Mouse (Mus musculus): ENCODE results near the gene Cacna1d.

Cacna1d gene

DNA sequence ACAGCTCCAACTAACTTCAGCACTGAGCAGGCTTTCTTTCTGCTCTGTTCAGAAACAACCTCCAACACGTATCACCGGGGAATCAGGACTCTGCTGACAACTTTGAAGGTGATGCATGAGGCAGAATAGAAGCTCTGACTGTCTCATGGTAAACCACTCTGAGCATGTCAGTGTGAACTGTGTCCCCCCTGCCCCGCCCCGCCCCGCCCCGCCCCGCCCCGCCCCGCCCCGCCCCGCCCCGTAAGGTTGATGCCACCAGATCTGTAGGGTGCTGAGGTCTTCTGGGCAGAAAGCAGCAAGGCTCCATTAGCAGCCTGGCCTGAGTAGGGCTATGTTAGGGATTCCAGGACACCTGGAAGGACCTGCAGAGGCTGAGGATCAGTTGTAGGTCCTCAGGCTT lies 424.5 kb downstream of the Cacna1d start:
- no peak for DNase-seq

- DNase-seq, result no peak
These were observed 426.4 kb downstream of the Cacna1d start for GRCm38 (mm10) chr14:30064864-30065263.

DNA sequence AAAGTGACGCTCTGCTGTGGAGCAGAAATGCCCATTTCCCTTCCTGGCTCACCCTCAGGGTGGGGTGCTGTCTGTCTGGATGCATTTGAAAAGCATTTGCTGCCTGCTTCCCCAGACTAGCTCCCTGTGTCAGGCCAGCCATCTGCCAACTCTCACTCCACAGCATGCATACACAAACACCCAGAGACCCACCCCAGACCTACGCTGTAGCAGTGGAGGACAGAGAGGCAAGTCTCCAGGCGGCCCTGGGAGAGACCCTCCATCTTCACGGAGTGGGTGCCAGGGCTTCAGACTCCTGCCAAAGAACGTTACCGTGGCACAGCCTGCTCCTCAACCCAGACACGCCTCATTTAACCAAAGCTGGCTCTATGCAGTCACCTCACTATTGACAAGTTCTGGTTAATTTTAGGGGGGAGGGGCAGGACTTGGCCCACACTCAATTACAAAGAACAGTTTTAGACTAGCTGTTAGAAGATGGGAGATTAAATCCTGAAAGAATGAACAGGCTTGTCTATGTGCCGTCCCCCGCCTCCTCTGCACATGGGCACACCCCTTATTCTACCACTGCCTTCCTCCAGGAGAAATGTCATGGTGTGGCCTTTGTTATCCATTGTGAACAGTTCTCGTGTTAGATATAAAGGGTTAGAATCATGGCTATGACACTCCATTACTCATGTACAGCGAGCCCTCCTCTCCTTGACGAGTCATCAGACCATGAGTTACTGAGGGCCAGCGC lies 435.1 kb downstream of the Cacna1d start:
- no peak for DNase-seq

DNA sequence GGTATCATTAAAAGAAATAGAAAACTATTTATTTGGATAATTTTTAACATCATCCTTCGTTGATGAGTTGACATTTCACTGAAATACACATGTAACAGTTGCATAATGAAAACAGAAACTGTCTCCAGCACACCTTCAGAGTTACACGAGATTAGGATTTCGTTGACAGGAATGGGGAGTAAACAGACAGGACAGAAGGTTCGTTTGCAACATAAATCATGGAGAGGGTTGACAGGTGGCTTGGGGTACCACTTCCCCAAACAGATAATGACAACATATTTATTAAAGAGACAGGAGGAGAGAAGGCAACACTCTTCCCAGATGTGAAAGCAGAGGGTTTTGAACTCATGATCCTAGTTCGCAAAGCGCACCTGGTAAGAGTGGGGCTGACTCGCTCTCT lies 436.3 kb downstream of the Cacna1d start:
- DNase-seq, result no peak

DNA sequence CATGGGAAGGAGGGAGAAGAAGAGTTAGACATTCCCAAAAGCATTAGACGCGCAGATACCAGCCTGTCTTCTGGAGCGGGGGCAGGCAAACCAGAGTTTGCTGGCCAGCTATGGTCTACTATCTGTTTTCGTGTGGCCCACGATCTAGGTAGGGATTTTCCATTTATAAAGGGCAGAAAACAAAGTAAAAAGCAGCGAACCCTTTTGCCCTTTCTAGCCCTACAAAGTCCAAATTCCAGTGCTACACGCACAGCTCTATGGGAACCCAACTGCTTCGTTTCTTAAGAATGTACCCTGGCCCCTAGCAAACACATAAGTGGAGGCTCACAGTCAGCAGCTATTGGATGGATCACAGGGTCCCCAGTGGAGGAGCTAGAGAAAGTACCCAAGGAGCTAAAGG lies 441.0 kb downstream of the Cacna1d start:
- no peak for DNase-seq

- DNase-seq, result no peak
These were observed 443.2 kb downstream of the Cacna1d start for GRCm38 (mm10) chr14:30048049-30048448.

DNA sequence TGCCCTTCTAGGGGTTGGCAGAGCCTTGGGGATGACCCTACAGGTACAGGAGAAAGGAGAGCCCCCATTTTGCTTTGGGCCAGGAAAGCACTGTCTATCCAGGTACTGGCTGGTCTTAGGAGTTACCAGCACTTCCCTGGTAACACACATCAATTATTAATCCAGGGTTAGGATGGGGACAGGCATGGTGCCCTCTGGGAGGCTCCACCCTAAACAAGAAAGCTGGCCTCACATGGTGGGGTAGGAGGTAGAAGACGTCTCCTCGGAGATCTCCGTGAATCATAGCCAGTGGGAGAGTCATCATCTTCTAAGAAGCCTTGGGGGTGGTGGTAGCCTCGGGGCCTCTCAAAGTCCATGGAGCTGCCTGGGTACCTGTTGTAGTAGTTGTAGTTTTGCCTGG lies 444.3 kb downstream of the Cacna1d start:
- no peak for DNase-seq

DNA sequence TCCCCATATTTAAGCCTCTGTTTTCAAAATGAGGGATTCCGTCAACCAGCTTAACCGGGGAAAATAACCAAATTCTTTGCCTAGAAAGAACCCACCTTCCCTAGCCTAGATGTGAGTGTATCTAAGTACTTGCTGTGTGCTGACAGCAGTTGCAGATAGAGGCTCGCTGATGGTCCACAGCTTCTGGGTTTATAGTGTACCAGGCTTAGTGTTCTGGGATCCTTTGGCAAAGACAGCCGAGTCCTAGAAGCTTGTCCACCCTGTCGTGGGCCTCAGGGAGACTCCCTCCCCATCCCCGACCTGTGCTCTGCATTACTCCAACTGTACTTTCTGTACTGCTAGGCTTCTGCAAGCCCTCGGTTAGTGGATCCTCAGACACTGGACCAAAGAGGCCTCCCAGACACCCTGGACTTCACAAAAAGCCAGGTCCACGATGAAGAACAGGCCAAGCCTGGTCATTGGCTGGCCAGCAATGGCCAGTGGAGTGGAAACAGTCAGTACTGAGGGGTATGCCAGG lies 445.5 kb downstream of the Cacna1d start:
- no peak for DNase-seq

GRCm38 (mm10) chr14:30045239-30045638 lies 446.0 kb downstream of the Cacna1d start:
- DNase-seq, result no peak

DNA sequence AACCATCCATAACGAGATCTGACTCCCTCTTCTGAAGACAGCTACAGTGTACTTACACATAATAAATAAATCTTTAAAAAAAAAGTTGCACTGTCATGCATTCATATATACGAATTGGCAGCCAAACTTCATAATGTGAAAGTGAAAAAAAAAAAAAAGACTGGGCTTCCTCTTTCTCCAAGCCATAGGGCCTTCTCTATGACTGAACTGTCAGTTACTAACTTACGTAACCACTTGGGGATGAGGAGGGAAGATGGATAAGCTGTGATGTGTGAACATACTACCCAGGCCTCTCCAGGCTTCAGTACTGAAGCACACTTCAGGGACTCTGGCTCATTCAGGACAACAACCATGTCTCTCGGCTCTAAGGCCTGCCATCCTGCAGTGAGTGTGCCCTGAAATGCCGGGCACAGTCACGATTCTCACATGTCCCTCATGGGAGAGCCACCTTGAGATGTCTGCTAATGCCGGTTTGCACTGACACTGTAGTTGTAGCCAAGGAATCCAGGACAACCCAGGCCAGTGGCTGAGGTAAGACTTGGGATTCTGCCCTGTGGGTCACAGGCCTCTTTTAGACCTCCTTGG lies 447.8 kb downstream of the Cacna1d start:
- no peak for DNase-seq

- DNase-seq, result no peak
These were observed 449.4 kb downstream of the Cacna1d start for GRCm38 (mm10) chr14:30041836-30042235.

- DNase-seq, result no peak
These were observed 451.8 kb downstream of the Cacna1d start for GRCm38 (mm10) chr14:30039413-30039812.

DNA sequence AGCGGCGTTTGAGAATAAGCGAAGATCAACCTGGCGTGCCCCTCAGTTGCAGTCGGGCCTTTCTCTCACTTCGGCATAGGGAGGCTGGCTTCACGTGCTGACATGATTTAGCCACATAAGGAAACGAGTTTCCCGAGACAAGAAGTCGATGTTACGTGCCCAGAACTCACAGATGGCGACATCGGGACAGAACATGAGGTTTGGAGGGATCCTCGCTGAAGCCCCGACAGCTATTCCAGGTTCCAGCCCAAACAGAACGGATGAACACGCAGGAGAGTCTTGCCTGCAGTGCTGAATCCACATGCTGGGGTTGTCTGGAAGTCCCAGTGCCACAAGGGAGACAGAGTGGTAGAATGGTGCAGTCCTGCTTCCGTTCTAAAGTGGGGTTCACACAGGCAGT lies 452.8 kb downstream of the Cacna1d start:
- no peak for DNase-seq

GRCm38 (mm10) chr14:30033405-30033804 lies 457.9 kb downstream of the Cacna1d start:
- DNase-seq, result no peak

DNA sequence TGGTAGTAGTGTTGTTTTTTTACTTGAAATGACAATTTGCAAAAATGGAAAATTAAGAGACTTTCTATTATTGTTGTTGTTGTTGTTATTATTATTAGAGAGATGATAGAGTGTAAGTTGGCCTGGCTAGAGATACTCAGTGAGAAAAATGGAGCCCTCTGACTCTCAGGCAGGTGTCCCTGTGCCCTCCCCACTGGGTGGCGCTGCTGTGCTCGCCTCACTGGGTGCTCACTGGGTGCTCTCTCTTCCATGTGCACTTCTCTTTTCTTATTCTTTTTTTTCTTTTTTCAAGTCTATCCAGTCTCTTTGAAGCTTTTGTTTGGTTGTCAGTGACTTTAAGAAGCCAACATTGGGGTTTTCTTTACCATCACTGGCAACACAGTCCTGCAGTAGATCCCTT lies 463.9 kb downstream of the Cacna1d start:
- DNase-seq, result no peak

GRCm38 (mm10) chr14:30024387-30024786 lies 466.9 kb downstream of the Cacna1d start:
- DNase-seq, result no peak

DNA sequence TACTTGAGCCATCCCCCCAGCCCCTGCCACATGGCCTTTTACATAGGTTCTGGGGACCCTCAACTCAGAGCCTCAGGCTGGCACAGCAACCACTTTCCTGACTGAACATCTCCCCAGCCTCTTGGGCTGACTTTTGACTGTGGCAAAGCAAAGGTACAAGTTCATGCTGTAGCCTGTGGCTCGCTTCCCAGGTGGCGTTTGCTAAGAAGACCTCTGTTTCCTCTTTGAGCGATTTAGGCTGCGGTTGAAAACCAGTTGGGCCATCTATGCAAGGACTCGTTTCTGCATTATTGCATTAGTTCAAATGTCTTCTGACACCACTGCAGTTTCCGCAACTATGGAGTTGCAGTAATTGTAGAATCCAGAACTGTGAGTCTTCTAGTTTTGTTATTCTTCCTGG lies 468.8 kb downstream of the Cacna1d start:
- DNase-seq, result no peak

- no peak for DNase-seq
These were observed 471.3 kb downstream of the Cacna1d start for GRCm38 (mm10) chr14:30019792-30020575.

DNA sequence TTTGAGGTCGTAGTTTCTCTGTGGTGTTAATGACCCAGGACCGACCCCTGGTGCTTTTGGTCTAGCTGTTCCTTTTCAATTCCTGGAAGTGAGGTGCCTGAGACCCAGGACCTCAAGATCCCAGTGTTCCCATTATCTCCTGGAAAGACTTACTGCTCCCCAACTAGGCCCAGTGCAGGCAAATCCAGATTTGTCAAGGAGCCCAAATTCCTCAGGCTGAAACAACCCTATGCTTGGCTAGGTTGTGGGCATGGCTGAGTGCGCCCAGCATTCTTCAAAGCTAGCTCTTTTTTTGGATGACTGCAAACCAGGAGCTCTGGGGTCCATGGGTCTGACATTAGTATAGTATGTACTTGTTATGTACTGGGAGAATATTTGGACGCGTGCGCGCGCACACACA lies 471.9 kb downstream of the Cacna1d start:
- no peak for DNase-seq

DNA sequence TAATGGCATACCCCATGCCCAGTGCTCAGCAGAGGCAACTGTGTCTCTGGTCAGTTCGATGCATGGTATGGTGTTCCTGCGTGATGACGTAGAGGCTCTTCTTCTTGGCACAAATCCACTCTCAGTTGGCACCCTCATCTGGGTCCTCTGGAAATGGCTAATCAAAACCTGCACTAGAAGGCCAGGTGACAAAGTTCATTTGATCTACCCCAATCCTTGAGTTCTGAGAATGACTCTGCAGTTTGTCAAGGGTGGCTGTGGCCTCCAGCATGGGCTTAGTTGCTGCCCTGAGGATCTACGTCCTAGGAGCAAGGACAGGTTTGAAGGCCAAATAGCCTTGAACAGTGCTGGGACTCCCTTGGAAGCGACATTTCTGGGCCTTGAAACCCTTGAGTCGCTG lies 472.4 kb downstream of the Cacna1d start:
- no peak for DNase-seq

- DNase-seq, result no peak
These were observed 472.8 kb downstream of the Cacna1d start for GRCm38 (mm10) chr14:30018463-30018801.

- no peak for DNase-seq
These were observed 473.3 kb downstream of the Cacna1d start for GRCm38 (mm10) chr14:30017794-30018462.

GRCm38 (mm10) chr14:30016666-30017065 lies 474.6 kb downstream of the Cacna1d start:
- DNase-seq, result no peak
